Mouse (Mus musculus): ENCODE results near the gene Ppp5c. TPM values are rescaled to one million over a fixed set of nuclear protein-coding genes. Genes with fewer than 3 reads are reported as not detected.
A peak's percentile ranks its signal among the peaks of the same experiment; 100 is the strongest.

Gene Ppp5c
- polyA plus RNA-seq, 1 experiment = 359 TPM

DNA sequence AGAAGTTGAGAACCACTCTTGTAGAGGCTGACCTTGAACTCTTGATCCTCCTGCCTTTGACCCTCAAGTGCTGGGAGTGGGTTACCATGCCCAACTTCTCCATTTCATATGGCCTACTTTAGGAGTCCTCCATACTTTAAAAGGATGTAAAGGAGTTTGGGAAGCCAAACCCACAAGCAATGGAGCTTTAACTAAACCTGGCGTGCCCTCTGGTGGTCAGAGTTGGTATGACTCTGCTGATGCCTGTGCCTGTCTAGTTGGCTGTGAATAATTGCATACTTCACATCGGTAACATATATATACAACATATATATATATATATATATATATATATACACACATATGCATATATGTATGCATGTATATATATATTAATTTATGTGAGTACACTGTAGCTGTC lies 38.7 kb upstream of the Ppp5c start:
- DNase-seq = peak; percentile 78
- Histone ChIP-seq H3K4me1 (replicated peaks; ENCODE audit: control insufficient read depth, insufficient read depth, low read length) (no peaks in the 10 kb centered on the region), H3K4me3 (ENCODE audit: control insufficient read depth, insufficient read depth, low read length) (no peak overlapping the region), H3K27ac (ENCODE audit: control insufficient read depth, insufficient read depth, low read length) (no peak overlapping the region), H3K27me3 (ENCODE audit: control insufficient read depth, insufficient read depth, low read length) (no peaks in the 10 kb centered on the region), H3K36me3 (ENCODE audit: control insufficient read depth, insufficient read depth, low read length) (no peaks in the 10 kb centered on the region)
- WGBS = 2% methylated on average over 2 of the region's 2 CpGs
- no peak for TF ChIP-seq POLR2A (IDR thresholded peaks at IDR 0.05; ENCODE audit: control insufficient read depth, extremely low read depth, insufficient read depth, low read length, poor library complexity)
- no peak for TF ChIP-seq CTCF (IDR thresholded peaks at IDR 0.05; ENCODE audit: borderline replicate concordance, control insufficient read depth, extremely low read depth, insufficient read depth, low read length, poor library complexity)

DNA sequence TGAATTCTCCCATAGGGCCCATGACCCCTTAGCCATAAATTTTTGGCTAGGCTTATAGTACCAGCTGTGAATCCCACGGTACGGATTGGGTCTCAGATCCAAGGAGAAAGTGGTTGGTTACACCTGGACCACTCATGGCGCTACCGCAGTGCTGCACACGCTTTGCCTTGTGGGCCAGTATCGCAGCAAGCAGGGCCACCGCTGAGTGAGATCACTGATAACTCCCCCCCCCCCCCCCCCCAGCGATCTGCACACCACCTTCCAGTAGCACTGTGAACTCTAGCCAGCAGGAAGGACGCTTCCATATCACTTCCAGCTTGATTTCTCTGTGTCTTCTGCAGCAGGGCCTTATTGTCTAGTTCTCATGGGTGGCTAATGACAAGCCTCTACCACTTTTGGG lies 37.9 kb upstream of the Ppp5c start:
- H3K4me1 ChIP-seq (replicated peaks; ENCODE audit: control insufficient read depth, insufficient read depth, low read length) = peaks cover 7% of the 10 kb centered on the region
- WGBS = 89% methylated on average over 9 of the region's 9 CpGs
- no peak overlapping the region for H3K27ac ChIP-seq (ENCODE audit: control insufficient read depth, insufficient read depth, low read length)
- H3K27me3 ChIP-seq (ENCODE audit: control insufficient read depth, insufficient read depth, low read length) = no peaks in the 10 kb centered on the region
- H3K36me3 ChIP-seq (ENCODE audit: control insufficient read depth, insufficient read depth, low read length) = no peaks in the 10 kb centered on the region
- H3K4me3 ChIP-seq (ENCODE audit: control insufficient read depth, insufficient read depth, low read length) = no peak overlapping the region
- no peak for DNase-seq
- TF ChIP-seq CTCF (IDR thresholded peaks at IDR 0.05; ENCODE audit: borderline replicate concordance, control insufficient read depth, extremely low read depth, insufficient read depth, low read length, poor library complexity) = no peak
- no peak for TF ChIP-seq POLR2A (IDR thresholded peaks at IDR 0.05; ENCODE audit: control insufficient read depth, extremely low read depth, insufficient read depth, low read length, poor library complexity)

DNA sequence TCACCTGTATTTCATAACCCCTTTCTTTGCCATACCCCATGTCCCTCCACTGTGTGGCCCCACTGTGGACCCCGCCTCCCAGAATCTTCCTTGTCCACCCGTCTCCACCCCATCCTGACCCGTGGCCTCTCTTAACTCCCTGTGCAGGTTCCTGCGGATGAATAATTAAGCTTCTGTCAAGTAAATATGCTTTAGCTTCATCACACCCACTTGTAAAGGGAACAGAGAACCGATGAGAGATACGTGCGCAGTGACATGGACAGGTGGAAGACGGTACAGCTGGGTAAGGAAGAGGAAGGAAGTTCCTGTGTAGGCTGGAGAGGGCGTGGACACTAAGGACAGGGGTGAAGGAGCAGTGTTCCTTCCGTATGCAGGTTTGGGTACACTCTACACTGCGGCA lies 35.1 kb upstream of the Ppp5c start:
- no peak for DNase-seq
- H3K27ac ChIP-seq (ENCODE audit: control insufficient read depth, insufficient read depth, low read length) = no peak overlapping the region

DNA sequence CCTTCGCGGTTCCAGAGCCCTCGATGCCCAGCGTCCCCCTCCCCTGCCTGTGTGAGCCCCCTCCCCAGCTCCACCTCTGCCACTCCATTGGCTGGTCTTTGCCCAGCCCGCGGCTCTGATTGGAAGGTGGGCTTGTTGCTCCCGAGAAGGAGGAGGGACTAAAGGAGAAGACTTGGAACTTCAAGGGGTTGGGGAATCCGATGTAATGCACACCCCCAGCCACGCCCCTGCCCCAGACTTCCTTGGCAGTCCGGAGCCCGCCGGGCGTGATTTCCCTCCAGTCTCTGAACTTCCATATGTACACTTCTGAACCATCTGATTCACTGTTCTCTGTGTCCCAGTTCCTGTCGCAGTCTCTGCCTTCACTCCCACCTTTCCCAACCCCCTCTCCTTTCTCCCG lies 34.7 kb upstream of the Ppp5c start, which contains the start of gene Hif3a:
Gene Hif3a, minus strand, starts transcription at position 39 of the 400 bp plus-strand sequence.
- H3K4me3 ChIP-seq (ENCODE audit: control insufficient read depth, insufficient read depth, low read length) = no peak within 1 kb of the TSS
- no peak within 1 kb of the TSS for H3K27ac ChIP-seq (ENCODE audit: control insufficient read depth, insufficient read depth, low read length)
- H3K27me3 ChIP-seq (ENCODE audit: control insufficient read depth, insufficient read depth, low read length) = no peaks in the 10 kb centered on the region
- H3K36me3 ChIP-seq (ENCODE audit: control insufficient read depth, insufficient read depth, low read length) = no peaks in the 10 kb centered on the region
- H3K4me1 ChIP-seq (replicated peaks; ENCODE audit: control insufficient read depth, insufficient read depth, low read length) = peaks cover 36% of the 10 kb centered on the region
- no peak for DNase-seq
- 50% methylated on average over 15 of the region's 15 CpGs for WGBS
- TF ChIP-seq CTCF (IDR thresholded peaks at IDR 0.05; ENCODE audit: borderline replicate concordance, control insufficient read depth, extremely low read depth, insufficient read depth, low read length, poor library complexity) (no peak), POLR2A (IDR thresholded peaks at IDR 0.05; ENCODE audit: control insufficient read depth, extremely low read depth, insufficient read depth, low read length, poor library complexity) (no peak)

More for the DNA sequence above, 35.1 kb upstream of the Ppp5c start:
- no peaks in the 10 kb centered on the region for H3K36me3 ChIP-seq (ENCODE audit: control insufficient read depth, insufficient read depth, low read length)
- no peaks in the 10 kb centered on the region for H3K27me3 ChIP-seq (ENCODE audit: control insufficient read depth, insufficient read depth, low read length)
- 19% methylated on average over 11 of the region's 11 CpGs for WGBS
- peaks cover 33% of the 10 kb centered on the region for H3K4me1 ChIP-seq (replicated peaks; ENCODE audit: control insufficient read depth, insufficient read depth, low read length)
- no peak overlapping the region for H3K4me3 ChIP-seq (ENCODE audit: control insufficient read depth, insufficient read depth, low read length)
- TF ChIP-seq CTCF (IDR thresholded peaks at IDR 0.05; ENCODE audit: borderline replicate concordance, control insufficient read depth, extremely low read depth, insufficient read depth, low read length, poor library complexity) = no peak
- no peak for TF ChIP-seq POLR2A (IDR thresholded peaks at IDR 0.05; ENCODE audit: control insufficient read depth, extremely low read depth, insufficient read depth, low read length, poor library complexity)

DNA sequence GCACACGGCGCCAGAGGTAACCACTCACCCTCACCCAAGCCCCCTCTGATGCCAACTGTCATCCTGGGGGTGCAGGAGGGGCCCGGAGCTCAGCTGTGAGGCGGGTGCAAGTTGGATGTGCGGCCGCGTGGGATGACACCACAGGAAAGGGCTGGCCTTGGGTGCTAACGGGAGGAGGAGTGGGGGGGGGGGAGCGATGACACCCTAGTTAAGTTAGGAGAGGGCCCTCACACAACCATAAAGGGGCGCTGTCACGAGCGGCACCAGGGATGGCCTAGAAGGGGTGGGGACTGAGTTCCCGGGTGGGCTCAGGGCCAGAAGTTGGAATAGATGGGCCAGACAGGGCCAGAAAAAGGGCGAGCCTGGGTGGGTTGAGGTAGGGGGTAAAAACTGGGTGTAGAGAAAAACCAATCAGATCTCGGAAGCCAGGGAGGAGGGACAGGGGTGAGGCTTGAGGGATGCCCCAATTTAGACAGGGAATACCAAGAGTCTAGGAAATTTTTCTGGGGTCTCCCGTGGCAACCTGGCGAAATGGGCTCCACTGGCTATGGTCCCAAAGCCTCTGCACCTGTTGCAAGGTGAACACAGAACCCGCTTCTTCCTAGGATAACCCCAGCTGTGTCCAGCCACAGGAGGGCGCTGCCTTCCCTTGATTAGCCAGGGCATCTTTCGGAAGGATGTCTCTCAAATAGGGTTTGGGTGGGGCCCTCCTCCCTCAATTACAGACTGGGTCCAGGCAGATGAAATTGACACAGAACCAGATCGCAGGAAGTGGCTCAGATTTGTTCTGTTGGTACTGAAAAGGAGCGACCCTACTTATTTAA lies 33.3 kb upstream of the Ppp5c start:
- TF ChIP-seq CTCF (IDR thresholded peaks at IDR 0.05; ENCODE audit: borderline replicate concordance, control insufficient read depth, extremely low read depth, insufficient read depth, low read length, poor library complexity) (peak; percentile 29; the same call in 1 of the 2 replicates), POLR2A (IDR thresholded peaks at IDR 0.05; ENCODE audit: control insufficient read depth, extremely low read depth, insufficient read depth, low read length, poor library complexity) (no peak)
- no peak overlapping the region for H3K4me3 ChIP-seq (ENCODE audit: control insufficient read depth, insufficient read depth, low read length)
- H3K36me3 ChIP-seq (ENCODE audit: control insufficient read depth, insufficient read depth, low read length) = no peaks in the 10 kb centered on the region
- no peak for DNase-seq
- WGBS = 49% methylated on average over 22 of the region's 22 CpGs
- H3K27ac ChIP-seq (ENCODE audit: control insufficient read depth, insufficient read depth, low read length) = no peak overlapping the region
- H3K27me3 ChIP-seq (ENCODE audit: control insufficient read depth, insufficient read depth, low read length) = no peaks in the 10 kb centered on the region
- peaks cover 44% of the 10 kb centered on the region for H3K4me1 ChIP-seq (replicated peaks; ENCODE audit: control insufficient read depth, insufficient read depth, low read length)

DNA sequence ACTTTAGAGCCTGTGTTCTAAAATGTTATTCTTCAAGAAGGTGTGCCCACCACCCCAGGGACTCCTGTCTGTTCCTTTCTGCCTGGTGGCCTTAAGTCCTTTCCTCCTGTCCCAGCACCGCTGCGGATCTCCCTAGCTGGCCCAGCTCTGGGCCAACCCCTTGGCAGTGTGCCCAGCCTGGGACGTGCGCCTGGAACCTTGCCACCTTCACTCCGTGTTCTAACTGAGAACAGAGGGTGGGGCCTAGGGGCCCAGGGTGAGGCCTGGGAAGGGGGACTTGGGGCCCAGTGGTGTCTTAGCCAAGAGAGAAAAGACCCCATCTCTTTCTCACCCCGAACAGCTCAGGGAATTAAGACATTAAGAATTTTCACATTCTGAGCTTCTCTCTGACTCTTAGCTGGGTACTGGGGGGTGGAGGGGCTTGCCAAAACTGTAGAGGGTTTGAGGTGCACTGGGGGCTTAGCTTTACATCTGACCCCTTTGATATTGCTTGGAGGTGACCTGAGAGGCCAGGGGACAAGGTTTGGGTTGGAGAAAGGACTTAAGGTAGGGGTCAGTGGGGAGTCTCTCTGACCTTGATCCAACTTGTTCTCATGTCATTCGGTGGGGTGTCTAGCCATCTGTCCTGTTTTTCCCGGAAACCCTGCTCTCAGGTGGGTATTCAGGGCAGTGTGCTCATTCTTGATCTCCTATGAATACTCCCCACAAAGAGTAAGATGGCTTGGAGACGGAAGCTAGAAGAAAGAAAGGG lies 32.5 kb upstream of the Ppp5c start:
- peak; percentile 13 for DNase-seq
- no peaks in the 10 kb centered on the region for H3K27me3 ChIP-seq (ENCODE audit: control insufficient read depth, insufficient read depth, low read length)
- TF ChIP-seq POLR2A (IDR thresholded peaks at IDR 0.05; ENCODE audit: control insufficient read depth, extremely low read depth, insufficient read depth, low read length, poor library complexity) (no peak), CTCF (IDR thresholded peaks at IDR 0.05; ENCODE audit: borderline replicate concordance, control insufficient read depth, extremely low read depth, insufficient read depth, low read length, poor library complexity) (no peak)
- H3K4me3 ChIP-seq (ENCODE audit: control insufficient read depth, insufficient read depth, low read length) = no peak overlapping the region
- H3K4me1 ChIP-seq (replicated peaks; ENCODE audit: control insufficient read depth, insufficient read depth, low read length) = peaks cover 48% of the 10 kb centered on the region
- H3K36me3 ChIP-seq (ENCODE audit: control insufficient read depth, insufficient read depth, low read length) = no peaks in the 10 kb centered on the region
- WGBS = 11% methylated on average over 9 of the region's 9 CpGs
- H3K27ac ChIP-seq (ENCODE audit: control insufficient read depth, insufficient read depth, low read length) = no peak overlapping the region
